Mouse (Mus musculus) spleen, adult 2 months (tissue): ENCODE data around the gene Ppfia4.
"Not testable (repeated sequence)": the region's sequence is repeated elsewhere in the genome, so short reads cannot be mapped to it uniquely, and the experiment has no call there.

Source experiments
- CTCF ChIP-seq: fragments of 200-500 bp; IDR thresholded peaks from 2 replicates; pipeline ENCODE4 v1.5.1; 2011; ENCODE audit warnings: mild to moderate bottlenecking, inconsistent platforms; ENCODE audit not compliant: insufficient read depth, insufficient read length, insufficient replicate concordance; ENCODE audit errors: extremely low read depth
- POLR2A ChIP-seq: fragments of 200-500 bp; IDR thresholded peaks from 2 replicates; pipeline ENCODE4 v1.6.1; 2011; ENCODE audit warnings: low read depth, low read length, inconsistent platforms

GRCm38 (mm10) chr1:134249681-134250080 lies 83.0 kb downstream of the Ppfia4 start:
- not testable (repeated sequence) for TF ChIP-seq CTCF, POLR2A
